Mouse (Mus musculus) right cerebral cortex, postnatal 14 days (tissue): ENCODE measurements around the gene Efhd2.

Experiments used
- DNase-seq: peaks from one replicate; pipeline ENCODE4 v3.0.0; 2022

Gene Efhd2

DNA sequence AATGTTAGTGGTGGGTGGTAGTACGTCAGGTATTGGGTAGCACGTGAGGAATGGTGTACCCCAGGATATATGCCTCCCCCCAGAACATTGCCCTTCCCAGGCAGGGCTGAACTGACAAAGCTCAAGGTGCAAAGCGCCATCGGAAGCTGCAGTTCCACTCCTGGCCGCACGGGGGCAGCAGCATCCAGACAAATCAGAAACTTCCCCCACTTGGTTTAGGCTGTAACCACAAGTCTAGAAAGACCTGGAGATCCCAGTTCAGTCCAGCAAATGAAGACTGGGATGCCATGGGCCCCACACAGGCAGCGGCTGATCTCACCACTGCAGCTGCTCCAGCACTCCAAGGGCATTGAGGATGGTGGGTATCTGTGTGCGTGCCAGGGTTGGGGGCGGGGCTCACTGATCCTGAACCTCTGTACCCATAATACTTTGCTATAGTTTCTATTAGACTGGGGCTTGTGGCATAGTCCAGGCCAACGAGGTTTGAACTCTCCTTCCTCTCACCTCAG lies 17.2 kb downstream of the Efhd2 start:
- DNase-seq, result peak; percentile 79

GRCm38 (mm10) chr4:141853437-141853836 lies 21.3 kb downstream of the Efhd2 start:
- peak; percentile 77 for DNase-seq

GRCm38 (mm10) chr4:141845999-141846398 lies 28.7 kb downstream of the Efhd2 start, which contains the start of gene Ctrc:
TSS of gene Ctrc (minus strand) at chr4:141846359.
- DNase-seq, result no peak

DNA sequence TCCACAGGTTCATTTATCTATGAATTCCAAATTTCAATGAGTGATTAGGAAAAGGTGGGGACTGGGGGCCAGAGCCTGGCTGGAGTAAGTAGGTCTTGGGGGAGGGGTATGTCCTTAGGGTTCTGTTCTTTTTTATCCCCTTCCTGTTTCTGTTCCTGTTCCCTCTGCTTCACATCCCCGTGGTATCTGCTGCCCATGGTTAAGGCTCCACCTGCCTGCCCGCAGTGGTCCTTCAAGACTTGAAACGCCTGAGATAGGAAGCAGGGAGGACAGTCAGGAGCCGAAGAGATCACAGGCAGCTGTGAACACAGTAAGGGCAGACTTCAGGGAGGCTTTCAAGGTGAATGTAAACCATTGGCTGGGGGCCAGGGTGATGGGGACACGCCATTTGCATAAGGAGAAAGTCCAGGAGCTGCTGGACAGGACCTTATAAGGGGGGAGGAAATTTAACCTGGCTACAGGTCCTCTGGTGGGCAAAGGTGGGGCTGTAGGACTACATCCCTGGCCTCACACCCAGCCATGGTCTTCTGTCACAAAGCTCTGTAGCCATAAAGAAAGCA lies 40.1 kb downstream of the Efhd2 start:
- no peak for DNase-seq

GRCm38 (mm10) chr4:141833911-141834310 lies 40.8 kb downstream of the Efhd2 start:
- DNase-seq, result no peak

DNA sequence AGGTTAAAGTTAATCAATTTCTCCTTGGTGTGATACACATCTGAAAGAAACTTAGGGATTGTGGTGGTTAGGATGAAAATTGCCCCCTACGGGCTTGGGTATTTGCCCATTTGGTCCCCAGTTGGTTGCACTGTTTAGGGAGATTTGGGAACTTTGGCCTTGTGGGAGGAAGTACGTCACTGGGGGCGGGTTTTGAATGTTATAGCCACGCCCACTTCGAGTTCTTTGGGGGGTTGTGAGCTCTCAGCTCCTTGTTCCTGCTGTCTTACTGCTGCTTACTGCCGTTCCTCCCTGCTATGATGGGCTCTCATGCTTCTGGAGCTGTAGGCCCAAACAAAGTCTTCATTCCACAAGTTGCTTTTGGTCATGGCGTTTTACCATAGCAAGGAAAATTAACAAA lies 43.4 kb downstream of the Efhd2 start:
- DNase-seq, result no peak

- DNase-seq, result no peak
Measured at GRCm38 (mm10) chr4:141830381-141830780, 44.3 kb downstream of the Efhd2 start.

DNA sequence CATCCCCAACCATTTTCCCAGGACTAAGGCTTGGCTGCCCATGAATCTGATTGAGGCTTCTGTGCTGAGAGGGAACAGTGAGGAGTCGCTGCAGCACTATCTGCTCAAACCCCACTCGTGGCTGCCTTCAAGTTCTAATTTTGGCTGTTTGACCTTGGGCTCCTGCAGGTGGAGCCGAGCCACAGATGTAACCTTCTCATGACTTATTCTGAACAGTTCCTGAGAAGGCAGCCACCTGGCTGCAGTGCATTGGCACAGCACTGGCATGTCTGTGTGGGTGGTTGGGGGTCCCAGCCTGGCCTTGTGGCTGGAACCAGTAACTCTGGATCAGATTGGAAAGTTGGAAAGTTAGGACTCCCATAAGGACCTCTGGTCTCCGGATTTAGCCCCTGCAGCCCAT lies 46.5 kb downstream of the Efhd2 start:
- no peak for DNase-seq

- no peak for DNase-seq
Measured at GRCm38 (mm10) chr4:141827401-141827800, 47.3 kb downstream of the Efhd2 start.

- no peak for DNase-seq
Measured at GRCm38 (mm10) chr4:141826060-141826459, 48.7 kb downstream of the Efhd2 start, which contains the start of gene Cela2a. TSS of gene Cela2a (minus strand) at chr4:141826160.

GRCm38 (mm10) chr4:141822979-141823378 lies 51.7 kb downstream of the Efhd2 start:
- DNase-seq, result no peak

DNA sequence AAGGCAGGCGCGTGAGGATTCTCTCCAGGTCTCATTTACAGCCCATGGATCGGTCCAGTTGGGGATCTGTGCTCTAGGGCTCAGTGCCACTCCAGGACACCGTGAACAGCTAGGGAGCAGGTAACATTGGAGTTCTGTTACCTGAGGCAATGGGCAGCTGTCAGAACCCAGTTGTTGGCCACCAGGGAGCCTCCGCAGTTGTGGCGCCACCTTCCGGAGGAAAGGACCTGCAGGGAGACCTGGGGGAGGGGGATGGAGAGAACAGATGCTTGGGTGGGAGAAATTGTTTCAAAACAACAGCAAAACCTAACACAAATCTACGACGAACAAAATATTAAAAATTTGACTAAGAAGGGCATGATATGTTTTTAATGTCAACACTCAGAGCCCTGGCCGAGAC lies 52.6 kb downstream of the Efhd2 start:
- DNase-seq, result no peak

DNA sequence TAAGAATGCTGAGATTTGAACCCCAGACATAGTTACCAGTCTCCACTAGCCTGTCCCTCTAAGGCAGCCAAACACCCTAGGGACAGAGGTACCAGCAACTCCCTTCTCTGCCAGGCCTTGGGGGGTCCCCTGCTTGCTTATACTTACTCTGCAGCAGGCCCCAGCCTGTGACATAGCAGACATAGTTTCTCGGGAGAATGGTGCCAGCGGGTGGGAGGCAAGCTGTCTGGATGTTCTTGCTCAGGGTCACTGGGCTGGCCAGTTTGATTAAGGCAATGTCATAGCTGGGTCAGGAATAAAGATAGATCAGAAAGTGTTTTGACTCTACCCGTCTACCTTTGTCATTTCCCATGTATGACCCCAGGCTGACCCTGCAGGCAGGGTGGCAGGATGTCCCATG lies 53.5 kb downstream of the Efhd2 start:
- DNase-seq, result no peak

- no peak for DNase-seq
Measured at GRCm38 (mm10) chr4:141819316-141819715, 55.4 kb downstream of the Efhd2 start.

DNA sequence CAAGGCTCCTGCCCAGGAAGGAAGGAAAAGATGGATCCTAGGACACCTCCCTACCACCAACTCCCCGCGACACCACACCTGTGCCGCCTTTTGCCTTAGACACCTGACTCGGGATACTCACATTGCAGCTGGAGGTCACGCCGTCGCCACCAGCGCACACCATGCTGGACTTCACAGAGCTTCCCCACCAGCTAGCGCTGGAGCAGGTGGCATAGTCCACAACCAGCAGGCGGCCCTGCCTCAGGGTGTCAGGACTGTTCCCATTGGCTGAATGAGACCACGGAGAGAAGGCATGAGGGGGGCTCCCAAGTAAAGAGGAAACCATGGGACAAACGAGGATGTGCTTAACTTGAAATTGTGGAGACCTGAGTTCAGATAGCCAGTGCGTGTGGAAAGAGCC lies 55.9 kb downstream of the Efhd2 start:
- no peak for DNase-seq

DNA sequence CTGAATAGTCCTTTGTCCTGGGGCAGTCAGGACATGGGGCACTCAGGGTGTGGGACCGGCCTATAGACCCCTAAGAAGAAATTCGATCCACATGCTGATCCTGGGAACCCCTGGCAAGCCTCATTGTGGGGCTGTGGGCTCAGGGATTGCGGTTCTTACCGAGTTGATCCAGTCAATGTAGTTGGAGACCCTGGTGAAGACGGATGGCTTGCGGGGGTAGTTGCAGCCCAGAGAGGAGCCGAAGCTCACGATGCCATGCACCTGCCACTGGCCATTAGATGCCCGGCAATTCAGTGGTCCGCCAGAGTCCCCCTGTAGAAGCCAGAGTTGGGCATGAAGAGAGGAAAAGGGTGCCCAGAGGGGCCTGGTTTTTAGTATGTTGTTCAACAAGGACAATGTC lies 57.0 kb downstream of the Efhd2 start:
- no peak for DNase-seq

- no peak for DNase-seq
Measured at GRCm38 (mm10) chr4:141816776-141817655, 57.7 kb downstream of the Efhd2 start.

- no peak for DNase-seq
Measured at GRCm38 (mm10) chr4:141816267-141816666, 58.5 kb downstream of the Efhd2 start.

DNA sequence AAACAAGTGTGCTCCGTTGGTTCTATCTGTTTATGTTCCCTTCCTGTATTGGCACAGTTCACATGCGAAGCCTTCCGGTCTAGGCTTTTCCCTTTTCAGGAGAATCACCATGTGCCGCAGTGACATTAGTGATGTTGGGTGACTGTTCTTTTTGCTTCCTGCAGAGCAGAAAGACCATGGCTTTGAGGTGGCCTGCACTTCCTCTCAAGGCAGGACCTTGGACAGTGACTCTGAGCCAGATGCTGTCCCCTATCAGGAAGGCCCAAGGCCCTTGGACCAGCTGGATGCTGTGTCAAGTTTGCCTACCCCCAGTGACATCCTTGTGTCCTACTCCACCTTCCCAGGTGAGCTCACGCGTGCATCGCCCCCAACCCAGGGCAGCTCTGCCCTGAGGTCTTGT lies 63.3 kb downstream of the Efhd2 start:
- DNase-seq, result no peak

- no peak for DNase-seq
Measured at GRCm38 (mm10) chr4:141810975-141811374, 63.7 kb downstream of the Efhd2 start.

DNA sequence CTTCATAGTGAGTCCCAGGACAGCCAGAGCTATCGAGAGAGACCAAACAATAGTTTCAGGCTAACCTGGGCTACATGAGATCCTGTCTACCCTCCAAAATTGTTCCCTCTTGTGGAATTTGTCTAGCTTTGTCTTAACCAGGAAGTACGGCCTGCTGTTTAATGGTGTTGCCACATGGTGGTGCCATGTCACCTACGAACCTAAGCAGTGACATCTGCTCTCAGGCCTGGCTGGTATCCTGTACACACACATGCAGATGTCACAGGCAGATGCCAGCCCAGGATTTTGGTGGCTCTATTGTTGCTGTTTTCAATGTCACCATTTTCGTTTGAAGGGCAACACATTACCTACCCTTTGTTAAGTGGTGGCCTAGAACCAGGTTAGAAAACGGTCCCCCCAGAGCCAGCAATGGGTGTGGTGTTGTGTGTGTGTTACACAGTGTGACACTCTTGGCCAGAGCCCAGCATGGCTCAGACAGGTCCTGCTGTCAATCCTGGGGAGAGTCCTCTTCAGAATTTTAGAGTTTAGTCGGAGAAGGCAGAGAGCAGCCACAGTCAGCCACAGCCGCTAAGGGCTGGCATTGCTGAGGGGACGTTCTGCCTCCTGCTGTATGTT lies 64.8 kb downstream of the Efhd2 start:
- no peak for DNase-seq
